Mouse (Mus musculus) intestine, embryonic 15.5 days (tissue): Measurements from ENCODE around the gene Pcgf1. TPM values are rescaled to one million over a fixed set of nuclear protein-coding genes. Genes with fewer than 3 reads are reported as not detected.

Experiments
- ATAC-seq: fragments of 200-750 bp; cut with Nextera tagmentation; 2 replicates; pipeline ENCODE4 v1.8.0; 2017; ENCODE audit warnings: moderate TSS enrichment, moderate library complexity
- H3K27ac ChIP-seq: fragments of 300-500 bp; sonication (generic); 2 replicates; pipeline ENCODE4 v1.5.1; 2015; ENCODE audit warnings: mild to moderate bottlenecking, inconsistent platforms
- H3K27me3 ChIP-seq: fragments of 300-500 bp; sonication (generic); replicated peaks from 2 replicates; pipeline ENCODE4 v1.6.1; 2015; ENCODE audit warnings: inconsistent platforms
- H3K36me3 ChIP-seq: fragments of 300-500 bp; sonication (generic); 2 replicates; pipeline ENCODE4 v1.6.1; 2015; ENCODE audit warnings: inconsistent platforms
- H3K4me1 ChIP-seq: fragments of 300-500 bp; sonication (generic); replicated peaks from 2 replicates; pipeline ENCODE4 v1.6.1; 2015; ENCODE audit warnings: inconsistent platforms
- H3K4me2 ChIP-seq: fragments of 300-500 bp; sonication (generic); replicated peaks from 2 replicates; pipeline ENCODE4 v1.6.1; 2015; ENCODE audit warnings: mild to moderate bottlenecking, inconsistent platforms
- H3K4me3 ChIP-seq: fragments of 300-500 bp; sonication (generic); replicated peaks from 2 replicates; pipeline ENCODE4 v1.5.1; 2015; ENCODE audit warnings: inconsistent platforms
- H3K9ac ChIP-seq: fragments of 300-500 bp; sonication (generic); 2 replicates; pipeline ENCODE4 v1.6.1; 2015; ENCODE audit warnings: inconsistent platforms
- H3K9me3 ChIP-seq: fragments of 300-500 bp; sonication (generic); 2 replicates; pipeline ENCODE4 v1.6.1; 2016; ENCODE audit warnings: inconsistent platforms
- WGBS: fragments of 180-500 bp; shearing (Covaris S2); methylation state at CpG from one replicate; pipeline ENCODE4 v1.1.7; 2015; 5-methylcytosine and 5-hydroxymethylcytosine counted together
- polyA plus RNA-seq: library from polyadenylated mRNA; unstranded; fragments of >200 nt; fragmentation: Nextera tagmentation; extraction: Ambion mirVana; gene quantifications from 2 replicates; pipeline ENCODE4 v1.2.1, GENCODE M21; 2015

Pcgf1 gene
- polyA plus RNA-seq, 1 experiment from 2014 or later = 29.4 TPM

GRCm38 (mm10) chr6:83087205-83087925 lies 9.7 kb downstream of the Pcgf1 start:
- no peak; the same call in 1 of the 2 replicates for ATAC-seq
- Histone ChIP-seq H3K4me1 (peaks cover 14% of the 10 kb centered on the region), H3K36me3 (no peaks in the 10 kb centered on the region), H3K4me2 (peak overlapping the region; percentile 56), H3K27ac (no peak overlapping the region), H3K27me3 (peaks cover 69% of the 10 kb centered on the region), H3K4me3 (peak overlapping the region; percentile 22), H3K9ac (no peak overlapping the region), H3K9me3 (no peaks in the 10 kb centered on the region)
- 4% methylated on average over 47 of the region's 47 CpGs for WGBS

DNA sequence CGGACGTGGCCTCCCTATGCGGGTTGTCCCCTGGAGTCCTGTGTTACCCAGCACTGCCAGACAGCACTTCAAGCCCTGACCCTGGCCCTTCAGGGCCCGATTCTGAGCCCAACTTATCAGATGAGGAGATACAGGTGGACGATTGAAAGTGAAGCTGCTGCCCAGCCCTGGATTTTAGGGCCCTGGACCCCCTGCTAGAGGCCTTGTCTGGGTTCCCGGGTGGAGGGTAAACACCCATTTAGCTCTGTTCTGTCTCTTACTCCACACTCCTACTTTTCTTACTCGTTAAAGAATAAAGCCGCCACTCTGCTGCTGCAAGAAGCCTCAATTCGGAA lies 10.2 kb downstream of the Pcgf1 start:
- Histone ChIP-seq H3K4me3 (peak overlapping the region; percentile 22), H3K27me3 (peaks cover 66% of the 10 kb centered on the region), H3K27ac (no peak overlapping the region), H3K4me2 (peak overlapping the region; percentile 56), H3K9me3 (no peaks in the 10 kb centered on the region), H3K4me1 (peaks cover 14% of the 10 kb centered on the region), H3K36me3 (no peaks in the 10 kb centered on the region), H3K9ac (no peak overlapping the region)
- 17% methylated on average over 9 of the region's 9 CpGs for WGBS
- no peak; the same call in 1 of the 2 replicates for ATAC-seq

GRCm38 (mm10) chr6:83092416-83093127 lies 14.9 kb downstream of the Pcgf1 start:
- WGBS = 28% methylated on average over 6 of the region's 6 CpGs
- no peak overlapping the region for H3K4me2 ChIP-seq
- H3K4me3 ChIP-seq = no peak overlapping the region
- peaks cover 24% of the 10 kb centered on the region for H3K27me3 ChIP-seq
- H3K27ac ChIP-seq = peak overlapping the region; percentile 44; the same call in 1 of the 2 replicates
- no peak overlapping the region for H3K9ac ChIP-seq
- H3K4me1 ChIP-seq = peaks cover 3% of the 10 kb centered on the region
- H3K9me3 ChIP-seq = no peaks in the 10 kb centered on the region
- H3K36me3 ChIP-seq = no peaks in the 10 kb centered on the region
- no peak for ATAC-seq

DNA sequence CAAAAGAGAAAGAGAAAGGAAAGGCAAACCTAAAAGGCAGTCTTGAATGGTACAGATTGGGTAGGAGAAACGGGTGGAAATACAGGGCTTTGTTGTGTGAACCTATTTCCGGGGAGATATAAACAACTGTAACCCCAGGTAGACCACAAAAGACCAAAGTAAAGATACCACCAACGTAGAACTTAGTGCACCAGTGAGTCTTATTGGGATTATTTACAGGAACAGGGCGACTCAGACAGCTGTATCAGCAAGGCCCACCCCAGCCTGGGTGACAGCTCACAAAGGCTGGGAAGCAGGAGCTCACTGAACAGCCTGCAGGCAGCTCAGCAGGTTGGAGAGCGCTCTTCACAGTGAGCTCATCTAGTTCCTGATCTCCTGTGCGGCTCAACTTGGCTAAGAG lies 18.3 kb downstream of the Pcgf1 start:
- Histone ChIP-seq H3K27me3 (0 out of 2 replicates have a peak, but pooled peaks cover 2% of the 10 kb centered on the region), H3K4me2 (no peak overlapping the region), H3K36me3 (no peaks in the 10 kb centered on the region), H3K9me3 (no peaks in the 10 kb centered on the region), H3K27ac (no peak overlapping the region), H3K4me1 (no peaks in the 10 kb centered on the region), H3K9ac (no peak overlapping the region), H3K4me3 (no peak overlapping the region)
- 50% methylated on average over 6 of the region's 6 CpGs for WGBS
- no peak for ATAC-seq

- no peak for ATAC-seq
Observed at GRCm38 (mm10) chr6:83098411-83098810, 20.7 kb downstream of the Pcgf1 start.

GRCm38 (mm10) chr6:83101316-83101687 lies 23.6 kb downstream of the Pcgf1 start, which contains the start of the genes Ccdc142 and Gm42688:
Gene Ccdc142 (plus strand): TSS chr6:83101601.
Gene Gm42688 (plus strand): TSS chr6:83101617.
- Histone ChIP-seq H3K36me3 (no peaks in the 10 kb centered on the region), H3K27me3 (no peaks in the 10 kb centered on the region), H3K27ac (peak within 1 kb of the TSS; percentile 86), H3K9me3 (no peaks in the 10 kb centered on the region), H3K4me1 (peaks cover 16% of the 10 kb centered on the region), H3K4me2 (peak within 1 kb of the TSS; percentile 100), H3K4me3 (peak within 1 kb of the TSS; percentile 72), H3K9ac (peak within 1 kb of the TSS; percentile 88)
- peak; percentile 89 for ATAC-seq
- under 1% methylated on average over 25 of the region's 25 CpGs for WGBS

More at GRCm38 (mm10) chr6:83098411-83098810, 20.7 kb downstream of the Pcgf1 start:
- H3K4me1 ChIP-seq = peaks cover 15% of the 10 kb centered on the region
- H3K36me3 ChIP-seq = no peaks in the 10 kb centered on the region
- H3K9ac ChIP-seq = no peak overlapping the region
- H3K4me3 ChIP-seq = no peak overlapping the region
- no peak overlapping the region for H3K4me2 ChIP-seq
- no peak overlapping the region for H3K27ac ChIP-seq
- 49% methylated on average over 2 of the region's 2 CpGs for WGBS
- 0 out of 2 replicates have a peak, but pooled peaks cover 2% of the 10 kb centered on the region for H3K27me3 ChIP-seq
- no peaks in the 10 kb centered on the region for H3K9me3 ChIP-seq

DNA sequence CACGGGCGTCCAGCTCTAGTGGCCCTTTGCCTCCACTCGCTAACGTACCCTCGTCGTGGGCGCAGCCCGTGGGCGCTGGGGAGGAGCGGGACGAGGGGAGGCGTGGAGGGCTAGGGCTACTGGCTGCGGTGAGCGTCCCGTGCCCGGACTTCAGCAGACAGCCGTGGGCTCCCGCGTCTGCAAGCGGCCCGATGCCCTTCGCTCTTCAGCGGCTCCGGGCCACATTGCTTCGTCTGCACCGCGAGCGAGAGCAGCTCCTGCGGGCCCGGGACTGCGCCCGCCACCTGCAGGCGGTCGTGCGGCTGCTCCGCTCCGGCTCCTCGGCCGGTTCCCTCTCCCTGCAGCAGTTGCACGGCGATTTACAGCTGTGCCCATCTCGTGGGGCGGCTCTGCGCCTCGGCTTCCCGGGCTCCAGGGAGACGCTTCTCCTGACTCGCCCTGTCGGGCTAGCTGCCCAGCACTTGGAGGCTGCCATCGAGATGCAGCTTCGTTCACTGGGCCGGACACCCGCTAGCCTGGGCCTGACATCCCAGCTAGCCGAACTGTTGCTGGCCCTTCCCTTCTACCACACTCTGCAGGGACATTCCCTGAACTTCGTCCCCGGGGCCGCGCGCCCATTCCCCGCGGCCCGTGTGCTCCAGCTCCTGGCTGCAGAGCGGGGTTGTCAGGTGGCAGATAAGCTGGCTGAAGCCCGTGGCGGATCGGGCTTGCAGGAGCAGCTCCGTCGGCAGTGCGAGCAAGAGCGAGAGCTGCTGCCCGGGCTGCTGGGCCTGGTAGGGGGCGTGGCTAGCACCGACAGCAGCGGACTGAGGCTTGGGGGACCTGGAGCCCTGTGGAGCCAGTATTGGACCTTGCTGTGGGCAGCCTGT lies 24.3 kb downstream of the Pcgf1 start:
- Histone ChIP-seq H3K27me3 (no peaks in the 10 kb centered on the region), H3K4me3 (peak overlapping the region; percentile 72), H3K4me2 (peak overlapping the region; percentile 100), H3K9ac (peak overlapping the region; percentile 88), H3K9me3 (no peaks in the 10 kb centered on the region), H3K4me1 (peaks cover 16% of the 10 kb centered on the region), H3K36me3 (no peaks in the 10 kb centered on the region), H3K27ac (peak overlapping the region; percentile 86)
- WGBS = under 1% methylated on average over 74 of the region's 74 CpGs
- ATAC-seq = peak; percentile 89

DNA sequence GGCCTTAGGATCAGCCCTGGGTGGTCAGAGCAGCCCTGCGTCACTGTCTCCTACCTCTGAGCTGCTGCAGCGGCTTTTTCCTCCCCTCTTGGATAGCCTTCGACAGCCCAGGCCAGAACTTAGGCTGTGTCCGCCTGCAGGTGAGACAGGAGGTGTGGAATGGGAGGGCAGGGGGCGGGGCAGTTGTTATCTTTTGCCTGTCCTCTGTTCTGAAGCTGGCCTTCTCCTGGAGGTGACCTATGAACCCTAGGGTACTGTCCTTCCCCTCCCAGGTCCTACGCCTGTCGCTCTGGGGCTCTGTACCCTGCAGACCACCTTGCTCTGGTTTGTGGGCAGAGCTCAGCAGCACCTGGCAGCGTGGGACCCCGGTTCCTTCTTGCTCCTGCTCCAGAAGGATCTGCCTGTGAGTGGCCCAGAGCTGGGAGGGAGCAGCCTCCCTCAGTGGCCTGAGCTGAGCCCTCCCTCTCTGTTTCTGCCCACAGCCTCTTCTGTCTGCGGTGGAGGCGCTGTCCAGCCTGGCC lies 25.5 kb downstream of the Pcgf1 start:
- Histone ChIP-seq H3K4me3 (peak overlapping the region; percentile 72; the same call in 1 of the 2 replicates), H3K36me3 (no peaks in the 10 kb centered on the region), H3K4me2 (peak overlapping the region; percentile 100), H3K4me1 (peaks cover 23% of the 10 kb centered on the region), H3K9ac (no peak overlapping the region), H3K27ac (peak overlapping the region; percentile 51; the same call in 1 of the 2 replicates), H3K27me3 (no peaks in the 10 kb centered on the region), H3K9me3 (no peaks in the 10 kb centered on the region)
- 42% methylated on average over 11 of the region's 11 CpGs for WGBS
- ATAC-seq = peak; percentile 16; the same call in 1 of the 2 replicates

GRCm38 (mm10) chr6:83104158-83104557 lies 26.5 kb downstream of the Pcgf1 start:
- Histone ChIP-seq H3K4me2 (no peak overlapping the region), H3K36me3 (no peaks in the 10 kb centered on the region), H3K27ac (no peak overlapping the region), H3K4me1 (peaks cover 24% of the 10 kb centered on the region), H3K9me3 (no peaks in the 10 kb centered on the region), H3K4me3 (no peak overlapping the region), H3K27me3 (no peaks in the 10 kb centered on the region), H3K9ac (no peak overlapping the region)
- 81% methylated on average over 4 of the region's 4 CpGs for WGBS
- no peak for ATAC-seq

DNA sequence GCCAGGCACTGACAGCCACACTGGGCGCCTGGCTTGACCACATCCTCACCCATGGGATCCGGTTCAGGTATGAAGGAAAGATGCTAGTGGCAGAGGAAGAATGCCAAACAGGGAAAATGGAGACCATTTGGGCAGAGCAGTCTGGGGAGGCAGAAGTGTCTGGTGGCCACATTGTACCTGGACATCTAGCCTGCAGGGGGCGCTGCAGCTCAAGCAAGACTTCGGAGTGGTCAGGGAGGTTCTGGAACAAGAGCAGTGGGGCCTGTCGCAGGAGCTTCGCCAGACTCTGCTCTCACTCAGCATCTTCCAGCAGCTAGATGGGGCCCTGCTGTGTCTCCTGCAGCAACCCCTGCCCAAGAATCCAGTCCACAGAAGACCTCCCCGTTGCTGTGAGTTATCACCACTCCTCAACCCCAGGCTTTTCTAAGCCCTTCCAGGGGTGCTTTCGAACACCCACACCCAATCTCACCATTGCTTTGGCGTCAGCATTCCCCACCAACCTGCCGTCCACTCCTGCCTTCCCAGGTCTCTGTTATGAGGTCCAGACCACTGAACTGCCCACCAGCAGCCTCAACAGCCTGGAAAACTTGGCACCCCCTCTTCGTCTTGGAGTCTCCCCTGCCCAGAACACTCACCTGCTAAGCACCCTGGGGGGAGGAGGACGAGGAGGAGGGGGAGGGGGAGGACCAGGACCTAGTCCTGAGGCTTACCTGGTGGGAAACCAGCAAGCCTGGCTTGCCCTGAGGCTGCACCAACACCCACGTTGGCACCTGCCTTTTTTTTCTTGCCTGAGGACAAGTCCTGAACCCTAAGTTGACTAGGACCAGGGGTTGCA lies 30.1 kb downstream of the Pcgf1 start:
- Histone ChIP-seq H3K9me3 (no peaks in the 10 kb centered on the region), H3K4me1 (peaks cover 20% of the 10 kb centered on the region), H3K27ac (peak overlapping the region; percentile 58; the same call in 1 of the 2 replicates), H3K9ac (no peak overlapping the region; the same call in 1 of the 2 replicates), H3K27me3 (no peaks in the 10 kb centered on the region), H3K4me2 (peak overlapping the region; percentile 64), H3K4me3 (peak overlapping the region; percentile 80), H3K36me3 (no peaks in the 10 kb centered on the region)
- ATAC-seq = peak; percentile 29
- 36% methylated on average over 13 of the region's 13 CpGs for WGBS
